Mouse (Mus musculus) hindbrain, embryonic 10.5 days (tissue): Measurements from ENCODE around the gene Zscan4-ps3. TPM values are rescaled to one million over a fixed set of nuclear protein-coding genes. Genes with fewer than 3 reads are reported as not detected.
"Not testable (repeated sequence)": the region's sequence is repeated elsewhere in the genome, so short reads cannot be mapped to it uniquely, and the experiment has no call there.

Source experiments
- DNase-seq: peaks from one replicate; pipeline ENCODE4 v3.0.0-alpha.2; 2017; ENCODE audit warnings: low spot score
- H3K27ac ChIP-seq: fragments of 300-500 bp; sonication (generic); 2 replicates; pipeline ENCODE4 v1.5.1; 2016; ENCODE audit warnings: mild to moderate bottlenecking, moderate library complexity
- H3K27me3 ChIP-seq: fragments of 300-500 bp; sonication (generic); 2 replicates; pipeline ENCODE4 v1.6.1; 2016; ENCODE audit warnings: mild to moderate bottlenecking; ENCODE audit not compliant: poor library complexity, insufficient read depth, severe bottlenecking
- H3K36me3 ChIP-seq: fragments of 300-500 bp; sonication (generic); 2 replicates; pipeline ENCODE4 v1.6.1; 2016; ENCODE audit warnings: mild to moderate bottlenecking, moderate library complexity
- H3K4me1 ChIP-seq: fragments of 300-500 bp; sonication (generic); replicated peaks from 2 replicates; pipeline ENCODE4 v1.6.1; 2016; ENCODE audit warnings: mild to moderate bottlenecking
- H3K4me3 ChIP-seq: fragments of 300-500 bp; sonication (generic); 2 replicates; pipeline ENCODE4 v1.5.1; 2016; ENCODE audit warnings: mild to moderate bottlenecking, moderate library complexity
- H3K9me3 ChIP-seq: fragments of 300-500 bp; sonication (generic); 2 replicates; pipeline ENCODE4 v1.6.1; 2016; ENCODE audit warnings: mild to moderate bottlenecking, moderate library complexity
- WGBS: fragments of 180-500 bp; shearing (Covaris S2); methylation state at CpG from one replicate; pipeline ENCODE4 v1.1.7; 2016; 5-methylcytosine and 5-hydroxymethylcytosine counted together
- polyA plus RNA-seq: library from polyadenylated mRNA; unstranded; fragments of >200 nt; fragmentation: Nextera tagmentation; extraction: Ambion mirVana; gene quantifications from 2 replicates; pipeline ENCODE4 v1.2.1, GENCODE M21; 2016

Gene Zscan4-ps3
- not detected in 2 replicates for polyA plus RNA-seq

- H3K4me1 ChIP-seq, H3K27ac ChIP-seq, H3K36me3 ChIP-seq, H3K27me3 ChIP-seq, H3K4me3 ChIP-seq, DNase-seq, H3K9me3 ChIP-seq: not testable (repeated sequence)
- 85% methylated on average over 2 of the region's 2 CpGs for WGBS
These were observed at the start of gene Zscan4-ps3 for GRCm38 (mm10) chr7:11609008-11609407. TSS of gene Zscan4-ps3 (plus strand) at chr7:11609308.

GRCm38 (mm10) chr7:11617082-11617481 lies 8.0 kb downstream of the Zscan4-ps3 start:
- not testable (repeated sequence) for H3K36me3 ChIP-seq, H3K4me3 ChIP-seq, H3K9me3 ChIP-seq, H3K4me1 ChIP-seq, H3K27ac ChIP-seq, H3K27me3 ChIP-seq
- 8% methylated on average over 8 of the region's 8 CpGs for WGBS
- DNase-seq: peak; percentile 34

Other genes with a start within 250 kb of the Zscan4-ps3 start
- gene Zscan4f, start 211.4 kb upstream of the Zscan4-ps3 start, polyA plus RNA-seq: not detected in 2 replicates
- not detected in 2 replicates for gene Zscan4-ps2, start 95.0 kb upstream of the Zscan4-ps3 start, polyA plus RNA-seq
- not detected in 2 replicates for gene Vmn1r72, start 70.8 kb downstream of the Zscan4-ps3 start, polyA plus RNA-seq
- gene Vmn1r73, start 121.0 kb downstream of the Zscan4-ps3 start, polyA plus RNA-seq: not detected in 2 replicates
- not detected in 2 replicates for gene Vmn1r74, start 224.7 kb downstream of the Zscan4-ps3 start, polyA plus RNA-seq